Mouse (Mus musculus): Measurements from ENCODE around the gene Chd1. TPM values are rescaled to one million over a fixed set of nuclear protein-coding genes. Genes with fewer than 3 reads are reported as not detected.
"Not testable (repeated sequence)": the region's sequence is repeated elsewhere in the genome, so short reads cannot be mapped to it uniquely, and the experiment has no call there.

The Chd1 gene
- polyA plus RNA-seq, 2 experiments from 2014 or later: 16.3 to 17.3 TPM

DNA sequence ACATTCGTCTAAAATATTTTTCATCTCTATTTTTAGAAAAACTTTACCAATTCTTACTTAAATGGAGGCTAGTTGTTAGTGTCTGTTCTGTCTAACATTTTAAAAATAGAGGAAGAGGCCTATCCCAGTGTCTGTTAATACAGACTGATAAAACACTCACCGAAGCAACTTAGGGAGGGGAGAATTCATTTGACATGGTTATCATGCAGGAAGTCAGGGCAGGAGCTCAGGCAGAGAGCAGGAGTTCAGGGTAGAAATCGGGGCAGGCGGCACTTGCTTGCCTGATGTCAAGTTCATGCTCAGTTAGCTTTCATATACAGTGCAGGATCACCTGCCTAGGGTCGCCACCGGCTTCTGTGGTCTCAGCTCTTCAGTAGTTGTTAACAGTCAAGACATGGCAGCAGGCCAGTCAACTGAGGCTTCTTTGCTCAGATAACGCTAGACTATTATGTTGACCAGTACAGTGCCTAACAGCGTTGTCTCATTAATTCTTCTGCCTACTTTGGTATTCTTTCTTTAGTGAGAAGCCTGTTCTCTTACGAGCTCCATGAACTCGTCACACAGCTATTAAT lies 32.7 kb downstream of the Chd1 start:
- ATAC-seq: no peak

GRCm38 (mm10) chr17:15741836-15742235 lies 37.1 kb downstream of the Chd1 start:
- ATAC-seq: peak; percentile 63

- ATAC-seq: peak; percentile 36
These were observed 38.2 kb downstream of the Chd1 start for GRCm38 (mm10) chr17:15742953-15743352.

DNA sequence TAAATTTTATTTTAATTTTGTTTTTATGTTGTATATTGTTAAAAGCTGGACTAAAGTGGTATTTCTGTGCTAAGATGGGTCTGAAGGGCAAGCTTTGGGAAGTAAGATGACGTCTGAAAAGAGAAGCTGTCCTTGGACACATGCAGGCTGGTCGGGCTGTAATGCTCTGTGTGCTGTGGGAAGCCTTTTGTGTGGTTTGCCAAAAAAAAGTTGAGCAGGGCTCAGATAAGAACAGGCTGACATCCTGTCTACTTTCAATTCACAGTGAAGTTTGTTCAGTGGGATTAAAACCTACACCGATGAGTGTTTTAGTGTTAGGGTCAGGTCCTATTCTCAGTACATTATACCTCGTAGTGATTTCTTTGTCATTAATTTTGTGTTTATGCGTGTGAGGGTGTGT lies 38.6 kb downstream of the Chd1 start:
- peak; percentile 82 for ATAC-seq

DNA sequence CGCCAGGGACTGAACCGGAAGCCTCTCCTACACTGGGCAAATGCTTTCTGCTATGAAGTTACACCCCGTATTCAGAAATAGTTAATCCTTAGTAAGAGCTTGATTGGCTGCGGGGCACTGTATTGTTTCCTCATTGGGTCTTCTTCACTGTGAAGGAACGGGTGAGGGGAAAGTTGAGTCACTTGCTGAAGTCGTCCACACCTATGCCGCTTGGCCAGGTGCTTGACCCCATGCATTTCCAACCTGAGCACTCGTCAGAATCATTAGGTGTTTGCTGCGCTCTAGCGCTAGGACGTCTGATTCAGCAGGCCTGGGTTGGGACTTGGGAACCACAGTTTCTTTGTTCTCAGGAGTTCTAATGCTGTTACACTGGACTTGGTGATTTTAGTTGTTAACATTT lies 41.9 kb downstream of the Chd1 start:
- no peak for ATAC-seq

DNA sequence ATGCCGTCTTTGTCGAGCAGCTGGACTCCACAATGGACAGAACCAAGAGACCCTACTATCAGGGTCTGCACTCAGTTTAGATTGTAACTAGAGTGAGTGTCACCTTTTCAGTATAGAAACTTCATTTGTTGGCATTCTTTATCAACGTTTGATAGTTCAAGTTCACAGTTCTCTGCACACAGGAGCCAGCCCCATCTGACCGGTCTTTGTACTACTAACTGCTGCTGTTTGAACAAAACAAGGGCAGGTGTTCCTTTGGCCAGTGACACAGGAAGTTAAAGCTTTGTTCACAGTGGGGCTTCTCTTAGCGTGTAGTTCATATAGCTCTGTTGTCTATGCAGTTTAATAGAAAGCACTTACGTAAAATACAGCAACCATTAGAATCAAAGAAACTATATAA lies 43.3 kb downstream of the Chd1 start:
- no peak for ATAC-seq

- ATAC-seq: not testable (repeated sequence)
These were observed 46.5 kb downstream of the Chd1 start for GRCm38 (mm10) chr17:15751264-15751663.

GRCm38 (mm10) chr17:15761191-15761590 lies 56.4 kb downstream of the Chd1 start:
- no peak for ATAC-seq

GRCm38 (mm10) chr17:15769081-15769724 lies 64.4 kb downstream of the Chd1 start:
- no peak for ATAC-seq

DNA sequence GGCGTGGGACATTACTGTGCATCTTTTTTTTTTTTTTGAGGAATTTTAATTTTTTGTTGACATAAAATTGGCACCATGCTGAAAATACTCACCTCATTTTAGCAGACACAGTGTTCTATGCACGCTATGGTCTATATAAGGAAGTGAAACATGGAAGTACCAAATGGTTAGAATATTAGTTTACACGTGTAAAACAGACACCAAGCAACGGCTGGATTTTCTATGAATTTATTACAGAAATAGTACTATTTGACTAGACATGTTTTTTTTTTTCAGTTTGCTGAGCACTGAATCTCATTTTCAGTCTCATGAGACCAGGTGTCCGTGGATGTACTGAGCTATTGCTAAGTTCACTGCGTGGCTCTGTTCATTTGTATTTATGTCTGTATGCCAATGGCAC lies 69.2 kb downstream of the Chd1 start:
- ATAC-seq: no peak

GRCm38 (mm10) chr17:15774565-15775215 lies 69.9 kb downstream of the Chd1 start:
- ATAC-seq: no peak

DNA sequence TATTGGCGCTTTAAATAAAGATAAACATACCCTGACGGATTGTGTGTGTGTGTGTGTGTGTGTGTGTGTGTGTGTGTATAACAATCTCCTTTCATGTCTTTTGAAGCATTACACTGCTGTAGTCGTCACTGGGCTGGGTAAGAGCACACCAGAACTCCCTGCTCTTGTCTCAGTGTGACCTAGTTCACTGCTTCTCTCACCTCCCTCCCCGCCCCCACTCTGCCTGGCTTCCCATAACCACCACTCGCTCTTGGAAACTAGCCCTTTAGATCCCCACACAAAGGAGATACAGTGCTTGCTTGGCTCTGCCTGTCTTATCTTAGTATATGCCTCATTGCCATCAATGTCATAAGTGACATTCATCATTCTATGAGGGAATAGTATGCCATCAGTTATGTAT lies 71.6 kb downstream of the Chd1 start:
- ATAC-seq: no peak

DNA sequence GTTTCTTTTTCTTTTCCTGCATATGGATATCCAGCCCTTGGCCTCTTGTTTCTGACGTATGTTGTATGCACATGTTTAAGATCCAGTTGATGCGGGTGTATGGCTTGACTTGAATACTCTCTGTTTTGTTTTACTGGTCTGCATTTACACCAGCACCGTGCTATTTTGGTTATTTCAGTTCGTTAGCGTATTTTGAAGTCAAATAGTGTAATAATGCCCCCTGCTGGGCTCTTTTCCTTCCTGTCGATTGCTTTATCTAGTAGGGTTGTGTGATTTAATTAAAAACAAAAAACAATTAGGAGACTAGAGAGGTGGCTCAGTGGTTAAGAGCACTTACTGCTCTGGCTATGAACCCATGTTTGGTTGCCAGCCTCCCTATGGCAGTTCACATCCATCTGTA lies 73.2 kb downstream of the Chd1 start:
- no peak for ATAC-seq

GRCm38 (mm10) chr17:15787036-15787435 lies 82.3 kb downstream of the Chd1 start:
- ATAC-seq: peak; percentile 59

- ATAC-seq: no peak
These were observed 85.9 kb downstream of the Chd1 start for GRCm38 (mm10) chr17:15790716-15791115.

DNA sequence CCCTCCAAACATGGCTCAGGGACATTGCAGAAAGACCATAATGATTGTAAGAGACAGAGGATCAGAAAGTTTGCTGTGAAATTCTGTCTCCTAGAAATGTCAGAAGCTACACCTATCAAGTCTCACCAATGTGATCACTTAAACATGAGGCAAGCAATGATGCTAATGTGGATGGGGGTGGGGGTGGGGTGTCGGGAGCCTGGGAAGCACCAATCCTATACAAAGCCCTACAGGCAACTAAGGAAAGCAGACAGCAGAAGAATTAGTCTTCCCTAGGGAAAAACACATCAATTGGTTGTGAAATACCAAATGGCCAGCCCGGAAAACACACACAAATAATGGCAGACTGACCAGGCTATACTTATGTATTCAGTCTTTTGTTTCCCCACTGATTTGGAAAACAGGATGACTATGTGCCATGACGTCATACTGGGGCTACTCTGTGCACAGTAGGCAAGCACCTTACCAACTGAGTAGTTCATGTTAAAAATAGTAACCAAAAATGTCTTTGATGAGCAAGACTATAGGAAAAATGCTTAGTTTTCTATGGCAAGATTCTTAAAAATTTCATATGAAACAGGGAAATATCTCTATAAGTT lies 94.5 kb downstream of the Chd1 start:
- ATAC-seq: no peak

DNA sequence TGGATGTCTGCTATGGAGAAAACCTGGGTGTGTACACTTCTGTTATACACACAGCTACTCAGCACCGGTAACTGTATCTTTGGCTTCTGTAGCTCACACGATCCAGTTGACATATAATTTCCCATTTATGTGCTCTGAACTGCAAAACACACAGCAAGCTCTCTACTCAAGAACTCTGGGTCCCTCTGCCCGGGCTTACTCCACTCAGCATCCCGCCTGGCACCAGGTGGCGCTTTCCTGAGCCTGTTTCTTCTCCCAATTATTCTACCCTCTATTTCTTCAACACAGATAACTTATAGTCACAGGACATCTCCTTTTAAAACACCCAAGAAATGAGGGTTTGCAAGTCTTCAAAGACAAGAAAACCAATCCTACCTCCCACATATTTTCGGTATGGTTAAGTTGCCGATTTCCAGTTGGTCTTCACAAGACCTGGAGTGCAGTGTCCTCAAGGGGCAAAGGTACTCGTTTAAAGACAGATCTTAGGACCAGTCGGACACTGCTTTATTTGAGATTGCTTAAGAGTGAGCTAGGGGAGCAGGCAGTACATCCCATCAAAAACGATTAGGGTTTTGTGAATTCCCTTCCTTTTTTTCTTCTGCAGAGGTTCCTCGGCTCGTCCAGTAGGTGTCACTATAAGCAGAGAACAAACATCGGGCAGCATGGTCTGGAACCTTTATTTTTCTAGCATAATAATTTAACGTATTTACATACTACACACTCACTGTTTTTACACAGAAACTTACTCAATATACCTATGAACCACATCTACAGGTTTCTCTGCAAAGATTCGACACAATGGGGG lies 99.4 kb downstream of the Chd1 start:
- peak; percentile 72 for ATAC-seq

GRCm38 (mm10) chr17:15807295-15807984 lies 102.7 kb downstream of the Chd1 start:
- no peak for ATAC-seq

DNA sequence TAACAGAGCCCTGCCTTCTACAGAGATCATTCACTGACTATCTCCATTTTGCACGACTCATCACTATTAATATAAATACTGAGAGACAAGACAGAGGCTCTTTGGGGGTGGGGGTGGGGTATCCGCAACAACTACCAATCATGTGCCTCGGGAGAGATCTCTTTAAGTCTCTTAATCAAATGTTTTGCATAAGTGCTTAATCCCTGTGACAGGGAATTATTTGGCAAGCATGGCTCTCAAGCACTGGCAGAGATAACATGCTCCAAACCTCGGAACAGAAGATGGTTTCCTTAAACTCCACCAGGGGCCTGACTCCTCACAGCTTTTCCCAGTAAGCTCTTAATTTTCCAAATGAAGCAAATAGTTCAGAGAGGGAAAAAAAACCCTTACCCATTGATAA lies 103.2 kb downstream of the Chd1 start:
- ATAC-seq: no peak

- no peak for ATAC-seq
These were observed 104.0 kb downstream of the Chd1 start for GRCm38 (mm10) chr17:15808468-15809374.

- ATAC-seq: no peak
These were observed 105.2 kb downstream of the Chd1 start for GRCm38 (mm10) chr17:15809949-15810348.
